Mouse (Mus musculus) liver, postnatal 0 days (tissue): Measurements from ENCODE around the gene Tesk1.

ENCODE experiments used
- CTCF ChIP-seq: sonication (generic); IDR thresholded peaks from 2 replicates; pipeline ENCODE4 v1.5.1; 2016; ENCODE audit warnings: antibody characterized with exemption, low read depth
- EP300 ChIP-seq: IDR thresholded peaks from 2 replicates; pipeline ENCODE4 v1.6.1; 2016; ENCODE audit warnings: antibody characterized with exemption, low read depth, mild to moderate bottlenecking

- TF ChIP-seq CTCF (no peak), EP300 (no peak)
These were observed 12.5 kb downstream of the Tesk1 start, which contains the start of gene Cd72 for GRCm38 (mm10) chr4:43454041-43454836.
